Mouse (Mus musculus) MEL (cell line): ENCODE measurements around the gene 4921517D22Rik. TPM values are rescaled to one million over a fixed set of nuclear protein-coding genes. Genes with fewer than 3 reads are reported as not detected.

Experiments
- DNase-seq: peaks from one replicate; pipeline ENCODE4 v3.0.0; 2011; ENCODE audit warnings: low read depth, low spot score
- H3K27ac ChIP-seq: 2 replicates; pipeline ENCODE4 v1.5.1; 2012; ENCODE audit warnings: low read depth, mild to moderate bottlenecking, control low read depth, low read length, moderate library complexity; ENCODE audit not compliant: control insufficient read depth
- H3K27me3 ChIP-seq, 2 experiments: fragments of 150-350 bp in 1 of 2; sonication (generic) in 1 of 2; 2 replicates each; pipeline ENCODE4 v1.6.1; 2012; ENCODE audit warnings: low read length in 2 of 2, mild to moderate bottlenecking in 2 of 2, improper control_type of control experiment in 1 of 2, moderate library complexity in 1 of 2; ENCODE audit not compliant: insufficient read depth in 2 of 2, control insufficient read depth in 1 of 2
- H3K36me3 ChIP-seq, 2 experiments: 2 replicates each; pipeline ENCODE4 v1.6.1; 2012 to 2014; ENCODE audit warnings: low read length in 2 of 2, improper control_type of control experiment in 1 of 2, inconsistent platforms in 1 of 2, mild to moderate bottlenecking in 1 of 2; ENCODE audit not compliant: insufficient read depth in 2 of 2, control insufficient read depth in 1 of 2
- H3K4me1 ChIP-seq, 2 experiments: fragments of 150-350 bp in 1 of 2; sonication (generic) in 1 of 2; 2 replicates each; pipeline ENCODE4 v1.6.1; 2012; ENCODE audit warnings: low read length in 2 of 2, improper control_type of control experiment in 1 of 2, mild to moderate bottlenecking in 1 of 2; ENCODE audit not compliant: insufficient read depth in 2 of 2, control insufficient read depth in 1 of 2
- H3K4me3 ChIP-seq, 2 experiments: fragments of 150-350 bp in 1 of 2; sonication (generic) in 1 of 2; 2 replicates each; pipeline ENCODE4 v1.5.1; 2012; ENCODE audit warnings: low read depth in 2 of 2, low read length in 2 of 2, mild to moderate bottlenecking in 2 of 2, moderate library complexity in 2 of 2, control low read depth in 1 of 2, improper control_type of control experiment in 1 of 2; ENCODE audit not compliant: control insufficient read depth in 1 of 2, insufficient read depth in 1 of 2
- H3K79me2 ChIP-seq: 2 replicates; pipeline ENCODE4 v1.6.1; 2012; ENCODE audit warnings: mild to moderate bottlenecking, low read length, moderate library complexity; ENCODE audit not compliant: control insufficient read depth, poor library complexity, insufficient read depth
- H3K9ac ChIP-seq: 2 replicates; pipeline ENCODE4 v1.6.1; 2012; ENCODE audit warnings: low read depth, mild to moderate bottlenecking, control low read depth, low read length, moderate library complexity; ENCODE audit not compliant: control insufficient read depth, poor library complexity, severe bottlenecking
- H3K9me3 ChIP-seq: fragments of 150-350 bp; sonication (generic); replicated peaks from 2 replicates; pipeline ENCODE4 v1.6.1; 2012; ENCODE audit warnings: mild to moderate bottlenecking, low read length, improper control_type of control experiment, moderate library complexity; ENCODE audit not compliant: insufficient read depth
- CHD1 ChIP-seq: IDR thresholded peaks from 2 replicates; pipeline ENCODE4 v1.6.1; 2012; ENCODE audit warnings: low read depth, mild to moderate bottlenecking, inconsistent platforms, low read length, improper control_type of control experiment
- CHD2 ChIP-seq: IDR thresholded peaks from 2 replicates; pipeline ENCODE4 v1.6.1; 2011; ENCODE audit warnings: low read length, improper control_type of control experiment
- CTCF ChIP-seq, 3 experiments: IDR thresholded peaks in 2 of 3; conservative IDR thresholded peaks in 1 of 3; 2 replicates each; pipeline ENCODE4 v1.5.1; 2011 to 2012; ENCODE audit warnings: low read length in 3 of 3, low read depth in 2 of 3, mild to moderate bottlenecking in 2 of 3, improper control_type of control experiment in 1 of 3, inconsistent platforms in 1 of 3, mixed read lengths in 1 of 3, moderate library complexity in 1 of 3; ENCODE audit not compliant: control insufficient read depth in 1 of 3, insufficient read depth in 1 of 3, poor library complexity in 1 of 3, severe bottlenecking in 1 of 3
- E2F4 ChIP-seq: IDR thresholded peaks from 2 replicates; pipeline ENCODE4 v1.6.1; 2011; ENCODE audit warnings: low read depth, low read length, improper control_type of control experiment, borderline replicate concordance
- ELF1 ChIP-seq: IDR thresholded peaks from 2 replicates; pipeline ENCODE4 v1.6.1; 2014; ENCODE audit warnings: low read depth, mild to moderate bottlenecking, inconsistent platforms, low read length, improper control_type of control experiment, moderate library complexity
- EP300 ChIP-seq, 2 experiments: IDR thresholded peaks; 2 replicates each; pipeline ENCODE4 v1.6.1; 2011; ENCODE audit warnings: improper control_type of control experiment in 2 of 2, low read length in 2 of 2, low read depth in 1 of 2, mild to moderate bottlenecking in 1 of 2
- ETS1 ChIP-seq: IDR thresholded peaks from 2 replicates; pipeline ENCODE4 v1.6.1; 2012; ENCODE audit warnings: low read depth, mild to moderate bottlenecking, inconsistent platforms, low read length, improper control_type of control experiment, moderate library complexity
- GABPA ChIP-seq: IDR thresholded peaks from 2 replicates; pipeline ENCODE4 v1.6.1; 2012; ENCODE audit warnings: low read depth, mild to moderate bottlenecking, inconsistent platforms, low read length, improper control_type of control experiment, moderate library complexity
- HCFC1 ChIP-seq: IDR thresholded peaks from 2 replicates; pipeline ENCODE4 v1.6.1; 2012; ENCODE audit warnings: low read depth, mild to moderate bottlenecking, inconsistent platforms, low read length, improper control_type of control experiment, moderate library complexity
- MAFK ChIP-seq: IDR thresholded peaks from 2 replicates; pipeline ENCODE4 v1.6.1; 2011; ENCODE audit warnings: low read depth, mild to moderate bottlenecking, low read length, improper control_type of control experiment, borderline replicate concordance
- MAX ChIP-seq: IDR thresholded peaks from 2 replicates; pipeline ENCODE4 v1.6.1; 2011; ENCODE audit warnings: low read length, improper control_type of control experiment
- MEF2A ChIP-seq: IDR thresholded peaks from 2 replicates; pipeline ENCODE4 v1.6.1; 2014; ENCODE audit warnings: low read depth, mild to moderate bottlenecking, inconsistent platforms, low read length, improper control_type of control experiment; ENCODE audit not compliant: poor library complexity, insufficient replicate concordance, severe bottlenecking; ENCODE audit errors: extremely low read depth
- MXI1 ChIP-seq: IDR thresholded peaks from 2 replicates; pipeline ENCODE4 v1.6.1; 2011; ENCODE audit warnings: mild to moderate bottlenecking, low read depth, low read length, improper control_type of control experiment
- MYB ChIP-seq: IDR thresholded peaks from 2 replicates; pipeline ENCODE4 v1.6.1; 2011; ENCODE audit warnings: mild to moderate bottlenecking, low read depth, low read length, improper control_type of control experiment
- MYC ChIP-seq: IDR thresholded peaks from 2 replicates; pipeline ENCODE4 v1.6.1; 2011; ENCODE audit warnings: low read depth, mild to moderate bottlenecking, low read length, improper control_type of control experiment, moderate library complexity
- NRF1 ChIP-seq: IDR thresholded peaks from 2 replicates; pipeline ENCODE4 v1.6.1; 2014; ENCODE audit warnings: low read depth, mild to moderate bottlenecking, inconsistent platforms, low read length, improper control_type of control experiment, moderate library complexity; ENCODE audit not compliant: poor library complexity, insufficient read depth, severe bottlenecking
- POLR2A ChIP-seq, 2 experiments: IDR thresholded peaks; 2 replicates each; pipeline ENCODE4 v1.6.1; 2011 to 2012; ENCODE audit warnings: low read length in 2 of 2, mild to moderate bottlenecking in 2 of 2, control low read depth in 1 of 2, improper control_type of control experiment in 1 of 2, low read depth in 1 of 2, moderate library complexity in 1 of 2; ENCODE audit not compliant: control insufficient read depth in 1 of 2, insufficient read depth in 1 of 2, poor library complexity in 1 of 2
- POLR2AphosphoS2 ChIP-seq: IDR thresholded peaks from 2 replicates; pipeline ENCODE4 v1.6.1; 2011; ENCODE audit warnings: low read length, improper control_type of control experiment
- POLR2AphosphoS5 ChIP-seq: IDR thresholded peaks from 2 replicates; pipeline ENCODE4 v1.6.1; 2012; ENCODE audit warnings: low read depth, borderline replicate concordance, mild to moderate bottlenecking, inconsistent platforms, low read length, moderate library complexity, mixed read lengths
- SIN3A ChIP-seq: IDR thresholded peaks from 2 replicates; pipeline ENCODE4 v1.6.1; 2012; ENCODE audit warnings: low read length, improper control_type of control experiment, inconsistent platforms
- TBP ChIP-seq: IDR thresholded peaks from 2 replicates; pipeline ENCODE4 v1.8.0; 2011; ENCODE audit warnings: low read depth, low read length, improper control_type of control experiment
- TCF12 ChIP-seq: IDR thresholded peaks from 2 replicates; pipeline ENCODE4 v1.6.1; 2014; ENCODE audit warnings: low read depth, mild to moderate bottlenecking, inconsistent platforms, low read length, improper control_type of control experiment, moderate library complexity
- UBTF ChIP-seq: IDR thresholded peaks from 2 replicates; pipeline ENCODE4 v1.6.1; 2012; ENCODE audit warnings: low read depth, mild to moderate bottlenecking, inconsistent platforms, low read length, improper control_type of control experiment, moderate library complexity, borderline replicate concordance; ENCODE audit not compliant: insufficient read depth
- USF1 ChIP-seq: IDR thresholded peaks from 2 replicates; pipeline ENCODE4 v1.6.1; 2014; ENCODE audit warnings: low read depth, mild to moderate bottlenecking, inconsistent platforms, low read length, improper control_type of control experiment, moderate library complexity
- USF2 ChIP-seq, 2 experiments: IDR thresholded peaks; 2 replicates each; pipeline ENCODE4 v1.6.1; 2011 to 2012; ENCODE audit warnings: improper control_type of control experiment in 2 of 2, low read length in 2 of 2, borderline replicate concordance in 1 of 2, inconsistent platforms in 1 of 2, low read depth in 1 of 2, mild to moderate bottlenecking in 1 of 2; ENCODE audit not compliant: insufficient read depth in 1 of 2
- ZKSCAN1 ChIP-seq: IDR thresholded peaks from 2 replicates; pipeline ENCODE4 v1.6.1; 2012; ENCODE audit warnings: low read depth, mild to moderate bottlenecking, inconsistent platforms, low read length, improper control_type of control experiment, moderate library complexity
- ZMIZ1 ChIP-seq: IDR thresholded peaks from 2 replicates; pipeline ENCODE4 v1.6.1; 2012; ENCODE audit warnings: low read depth, mild to moderate bottlenecking, inconsistent platforms, low read length, improper control_type of control experiment, moderate library complexity
- ZNF384 ChIP-seq: IDR thresholded peaks from 2 replicates; pipeline ENCODE4 v1.6.1; 2012; ENCODE audit warnings: low read depth, mild to moderate bottlenecking, inconsistent platforms, low read length, improper control_type of control experiment
- polyA plus RNA-seq, 2 experiments: library from polyadenylated mRNA; stranded (reverse) in 1 of 2; unstranded in 1 of 2; fragments of >175 nt in 1 of 2; fragments of >200 nt in 1 of 2; gene quantifications; 2 replicates each; pipeline versions ENCODE4 v1.2.1 to v1.2.4; 2012; ENCODE audit warnings: low replicate concordance in 2 of 2, low read depth in 1 of 2; ENCODE audit not compliant: insufficient read length in 2 of 2, insufficient read depth in 1 of 2, missing spikeins in 1 of 2
- total RNA-seq: library from RNA; depleted of rRNA; stranded (reverse); fragments of 300-350 nt; gene quantifications from 2 replicates; pipeline ENCODE4 v1.2.3, GENCODE M21; 2012

Gene 4921517D22Rik
- total and polyA plus RNA-seq, 3 experiments = not detected

DNA sequence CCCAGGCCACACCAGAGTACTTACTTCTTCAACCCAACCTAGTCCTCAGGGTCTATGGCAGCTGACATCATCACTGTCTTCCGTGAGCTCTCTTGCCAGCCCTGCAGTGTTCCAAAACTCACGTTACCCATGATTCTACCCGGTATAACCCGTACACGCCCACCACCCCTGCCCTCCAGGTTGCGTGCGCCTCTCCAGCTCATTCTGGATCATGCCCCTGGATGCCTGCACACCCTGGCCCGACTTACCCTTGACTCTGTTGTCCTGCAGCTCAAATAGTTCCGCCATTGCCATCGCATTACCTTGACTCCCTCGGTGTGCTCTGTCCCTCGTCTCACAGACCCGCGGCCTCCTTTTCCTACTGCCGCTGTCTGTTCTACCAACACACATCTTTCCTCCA, 16.3 kb upstream of the 4921517D22Rik start, which contains the start of gene Spata31d1a:
TSS of gene Spata31d1a (minus strand) at position 101 of the 400 bp plus-strand sequence.
- no peak for DNase-seq
- Histone ChIP-seq H3K36me3 (no peaks in the 10 kb centered on the region), H3K4me3 (no peak within 1 kb of the TSS), H3K79me2 (no peaks in the 10 kb centered on the region), H3K9ac (no peak within 1 kb of the TSS), H3K27me3 (peaks cover 2 to 6% of the 10 kb centered on the region in 2 experiments), H3K27ac (no peak within 1 kb of the TSS), H3K9me3 (no peaks in the 10 kb centered on the region), H3K4me1 (no peaks in the 10 kb centered on the region)
- TF ChIP-seq CHD1 = no peak
- TF ChIP-seq ETS1 = no peak
- TF ChIP-seq ELF1 = no peak
- TF ChIP-seq HCFC1 = no peak
- TF ChIP-seq TBP = no peak
- TF ChIP-seq MXI1 = no peak
- TF ChIP-seq POLR2AphosphoS2 = no peak
- no peak for TF ChIP-seq USF1
- TF ChIP-seq ZMIZ1 = no peak
- TF ChIP-seq MYC = no peak
- no peak for TF ChIP-seq CTCF (IDR thresholded peaks at IDR 0.05 in 2 of 3, conservative IDR thresholded peaks at IDR 0.05 in 1 of 3; ENCODE audit: control insufficient read depth in 1 of 3, insufficient read depth in 1 of 3, low read depth in 2 of 3, low read length in 3 of 3, poor library complexity in 1 of 3, severe bottlenecking in 1 of 3)
- TF ChIP-seq MYB = no peak
- TF ChIP-seq ZNF384 = no peak
- TF ChIP-seq USF2 (IDR thresholded peaks at IDR 0.05; ENCODE audit: borderline replicate concordance in 1 of 2, insufficient read depth in 1 of 2, low read depth in 1 of 2, low read length in 2 of 2) = no peak
- no peak for TF ChIP-seq GABPA
- TF ChIP-seq POLR2A (IDR thresholded peaks at IDR 0.05; ENCODE audit: control insufficient read depth in 1 of 2, insufficient read depth in 1 of 2, low read depth in 1 of 2, low read length in 2 of 2, poor library complexity in 1 of 2) = no peak
- TF ChIP-seq TCF12 = no peak
- no peak for TF ChIP-seq E2F4
- TF ChIP-seq SIN3A = no peak
- no peak for TF ChIP-seq MAX

DNA sequence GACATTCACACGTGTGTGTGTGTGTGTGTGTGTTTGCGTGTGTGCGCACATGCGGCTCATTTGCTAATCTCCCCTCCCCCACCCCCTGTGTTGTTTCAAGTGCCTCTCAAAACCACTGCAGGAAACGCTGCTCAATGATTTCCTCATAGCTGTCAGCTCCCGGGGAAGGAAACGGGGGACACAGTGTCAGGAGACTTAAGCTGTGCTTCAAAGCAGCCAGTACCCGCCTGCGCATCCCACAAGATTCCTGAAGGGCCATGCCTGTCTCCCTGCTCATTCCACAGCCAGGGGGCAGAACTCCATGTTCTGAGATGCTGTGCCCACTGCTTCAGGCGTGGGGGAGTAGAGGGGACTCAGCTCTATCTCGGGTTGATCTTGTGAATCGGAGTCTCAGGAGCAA, 10.7 kb upstream of the 4921517D22Rik start:
- Histone ChIP-seq H3K9ac (no peak overlapping the region), H3K4me1 (no peaks in the 10 kb centered on the region), H3K9me3 (no peaks in the 10 kb centered on the region), H3K27me3 (peaks cover 0 to 11% of the 10 kb centered on the region in 2 experiments), H3K27ac (no peak overlapping the region), H3K36me3 (no peaks in the 10 kb centered on the region), H3K79me2 (no peaks in the 10 kb centered on the region), H3K4me3 (no peak overlapping the region)
- no peak for DNase-seq
- no peak for TF ChIP-seq MEF2A
- no peak for TF ChIP-seq POLR2A (IDR thresholded peaks at IDR 0.05; ENCODE audit: control insufficient read depth in 1 of 2, insufficient read depth in 1 of 2, low read depth in 1 of 2, low read length in 2 of 2, poor library complexity in 1 of 2)
- TF ChIP-seq USF2 (IDR thresholded peaks at IDR 0.05; ENCODE audit: borderline replicate concordance in 1 of 2, insufficient read depth in 1 of 2, low read depth in 1 of 2, low read length in 2 of 2) = no peak
- no peak for TF ChIP-seq TBP
- no peak for TF ChIP-seq EP300 (IDR thresholded peaks at IDR 0.05; ENCODE audit: low read depth in 1 of 2, low read length in 2 of 2)
- TF ChIP-seq UBTF = no peak
- no peak for TF ChIP-seq E2F4
- TF ChIP-seq CHD2 = no peak
- TF ChIP-seq NRF1 = no peak
- no peak for TF ChIP-seq POLR2AphosphoS2
- TF ChIP-seq ZKSCAN1 = no peak
- no peak for TF ChIP-seq POLR2AphosphoS5
- TF ChIP-seq MAFK = no peak
